Mouse (Mus musculus) lung, adult 2 months (tissue): ENCODE results near the gene Opcml.

Experiments used
- CTCF ChIP-seq: fragments of 200-500 bp; IDR thresholded peaks from 2 replicates; pipeline ENCODE4 v1.5.1; 2011; ENCODE audit warnings: mild to moderate bottlenecking, low read length, control low read depth; ENCODE audit not compliant: insufficient read depth
- POLR2A ChIP-seq: fragments of 200-500 bp; IDR thresholded peaks from 2 replicates; pipeline ENCODE4 v1.6.1; 2011; ENCODE audit warnings: low read depth, mild to moderate bottlenecking, control low read depth, low read length, borderline replicate concordance; ENCODE audit errors: extremely low read depth

- TF ChIP-seq CTCF (no peak), POLR2A (no peak)
Measured at GRCm38 (mm10) chr9:28128735-28129134, 338.2 kb downstream of the Opcml start.
